Mouse (Mus musculus): Measurements from ENCODE around the gene Bfar.
"Not testable (repeated sequence)": the region's sequence is repeated elsewhere in the genome, so short reads cannot be mapped to it uniquely, and the experiment has no call there.

Bfar gene

GRCm38 (mm10) chr16:13671685-13672385 is at the start of gene Bfar, which contains the start of gene 3110001I22Rik:
Gene Bfar (plus strand): TSS chr16:13671858.
Gene 3110001I22Rik (plus strand): TSS chr16:13671929.
- DNase-seq: peak; percentile 97

DNA sequence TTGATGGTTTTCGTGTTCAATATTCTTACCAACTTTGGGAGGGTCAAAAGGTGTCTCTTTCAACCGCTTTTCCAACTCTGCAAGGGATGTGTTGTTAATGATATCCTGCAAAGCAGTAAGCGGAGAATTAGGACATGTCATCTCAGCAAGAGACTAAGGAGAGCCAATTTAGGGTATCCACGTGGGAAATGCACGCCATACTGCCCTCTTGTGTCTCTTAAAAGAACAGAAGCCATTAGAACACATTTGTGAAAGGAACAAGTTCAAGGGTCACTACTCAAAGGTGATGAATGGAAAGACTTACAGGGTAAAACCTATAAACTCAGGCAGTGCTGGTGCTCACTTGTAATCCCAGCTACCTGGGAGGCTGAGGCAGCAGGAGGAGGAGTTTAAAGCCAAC is 43.3 kb upstream of the Bfar start:
- peak; percentile 63 for DNase-seq

- not testable (repeated sequence) for DNase-seq
Observed at GRCm38 (mm10) chr16:13638198-13638597, 33.5 kb upstream of the Bfar start.

GRCm38 (mm10) chr16:13639508-13639907 is 32.1 kb upstream of the Bfar start:
- no peak for DNase-seq

DNA sequence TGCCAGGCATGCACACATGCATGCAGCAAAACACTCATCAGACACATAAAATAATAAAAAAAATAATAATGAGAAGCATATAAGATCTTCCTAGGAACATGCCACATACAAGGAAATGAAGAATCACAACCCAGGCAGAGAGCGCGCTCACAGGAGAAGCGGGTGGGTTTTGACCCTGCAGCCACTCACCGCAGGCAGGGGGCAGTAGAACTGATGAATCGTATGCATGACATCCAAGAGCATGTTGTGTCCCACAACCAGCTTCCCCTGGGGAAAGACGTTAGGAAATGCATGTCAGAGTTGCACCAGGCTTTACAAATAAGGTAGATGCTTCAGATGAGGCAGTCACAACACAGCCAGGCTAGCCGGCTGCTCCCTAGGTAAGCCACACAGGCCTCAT is 31.6 kb upstream of the Bfar start:
- DNase-seq: peak; percentile 18

DNA sequence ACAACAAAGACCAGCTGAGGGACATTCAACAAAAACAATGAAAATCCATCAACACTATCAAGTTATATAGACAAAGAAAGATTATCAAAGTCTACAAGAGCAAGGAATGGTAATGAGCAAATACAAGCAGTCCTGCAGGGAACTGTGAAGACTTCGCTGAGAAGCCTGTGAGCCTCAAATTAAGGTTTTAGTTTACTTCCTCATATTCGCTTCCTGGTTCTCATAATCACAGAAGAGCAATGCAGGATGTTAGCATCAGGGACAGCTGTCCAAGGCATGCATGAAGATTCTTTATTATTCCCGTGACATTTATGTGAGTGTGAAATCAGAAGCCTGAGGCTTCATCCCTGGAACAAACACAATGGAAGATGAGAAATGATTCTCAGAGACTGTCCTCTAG is 27.2 kb upstream of the Bfar start:
- no peak for DNase-seq

DNA sequence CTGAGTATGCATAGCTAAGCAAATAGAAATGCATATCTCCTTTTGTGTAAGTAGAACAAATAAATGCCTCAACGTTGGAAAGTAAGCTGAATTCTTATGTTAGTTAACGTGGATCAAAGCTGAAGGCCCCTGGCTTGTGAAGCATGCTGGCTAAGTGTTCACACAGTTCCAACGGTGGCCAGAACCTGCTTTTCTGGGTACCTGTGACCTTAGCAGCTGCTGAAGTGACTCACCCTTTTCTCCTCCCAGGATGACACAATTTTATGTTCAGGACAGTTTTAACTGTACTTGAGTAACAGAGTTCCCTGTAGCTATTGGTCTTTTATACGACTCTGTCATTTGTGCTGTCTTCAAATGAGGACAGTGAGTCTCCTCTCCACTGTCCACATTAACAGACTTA is 25.7 kb upstream of the Bfar start:
- no peak for DNase-seq

DNA sequence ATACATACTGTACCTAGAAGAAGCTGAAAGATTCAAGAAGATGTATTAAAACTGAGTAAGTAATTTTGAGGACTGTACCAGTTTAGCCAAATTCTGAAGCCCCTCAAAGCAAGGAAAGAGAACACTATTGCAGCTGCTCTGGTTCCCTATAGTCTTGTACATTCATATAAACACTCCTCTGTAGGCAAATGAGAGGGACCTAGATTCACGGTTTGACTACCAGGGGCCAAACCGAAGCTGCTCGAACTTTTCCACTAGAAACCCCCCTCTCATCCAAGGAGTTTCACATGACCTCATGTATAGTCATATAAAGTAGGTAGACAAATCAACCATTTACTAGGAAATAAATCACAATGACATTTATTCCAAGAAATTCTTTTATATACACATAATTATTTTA is 12.8 kb upstream of the Bfar start:
- no peak for DNase-seq

- no peak for DNase-seq
Observed at GRCm38 (mm10) chr16:13660736-13661135, 10.9 kb upstream of the Bfar start.

- DNase-seq: peak; percentile 94
Observed at GRCm38 (mm10) chr16:13667878-13668343, 3.7 kb upstream of the Bfar start, which contains the start of gene Parn. Gene Parn (minus strand): TSS chr16:13668170.

DNA sequence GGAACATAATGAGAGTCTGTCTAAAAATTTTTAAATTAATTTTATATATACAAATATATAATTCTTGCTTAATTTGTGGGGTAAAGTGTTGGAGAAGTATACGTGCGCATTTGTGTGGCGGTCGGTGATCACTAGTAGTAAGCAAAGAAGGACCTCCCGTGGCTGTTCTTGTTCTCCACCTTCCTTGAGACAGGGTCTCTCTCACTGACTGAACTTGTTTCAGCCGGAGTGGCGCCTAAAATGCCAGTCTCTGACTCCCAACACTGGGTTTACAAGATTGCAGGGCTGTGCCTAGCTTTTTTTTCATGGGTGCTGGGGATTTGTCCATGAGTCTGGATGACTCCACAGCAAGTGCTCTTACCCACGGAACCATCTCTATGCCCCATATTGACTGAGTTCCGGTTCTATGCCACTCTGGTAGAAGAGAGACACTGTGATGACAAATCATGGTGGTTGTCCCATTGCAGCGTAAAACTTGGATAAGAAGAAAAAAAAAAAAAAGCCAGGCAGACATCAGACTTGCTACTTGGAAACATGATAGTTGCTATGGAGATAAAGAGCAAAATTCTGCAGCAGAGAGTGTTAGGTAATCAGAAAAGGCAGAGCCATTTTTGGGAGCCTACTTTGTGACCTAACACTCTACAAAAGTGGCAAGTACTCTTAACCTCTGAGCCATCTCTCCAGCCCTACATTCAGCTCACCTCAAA is 3.1 kb upstream of the Bfar start:
- no peak for DNase-seq

DNA sequence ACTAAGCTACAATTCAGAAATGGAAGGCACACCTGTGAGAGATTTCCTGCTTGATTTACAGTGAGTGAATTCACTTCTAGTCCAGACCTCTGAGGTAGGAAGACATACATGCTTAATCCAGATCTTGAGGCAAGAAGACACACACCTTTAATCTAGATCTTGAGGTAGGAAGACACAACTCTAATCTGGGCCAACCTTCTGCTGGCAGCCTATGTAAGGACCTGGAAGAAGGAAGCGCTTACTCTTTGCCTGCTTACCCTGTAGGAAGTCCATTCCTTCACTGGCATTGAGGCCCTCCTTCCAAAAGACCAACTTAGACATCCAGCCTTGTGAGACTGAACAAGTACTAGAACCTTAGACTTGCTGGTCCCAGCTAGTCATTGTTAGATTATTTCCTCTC is 2.4 kb upstream of the Bfar start:
- DNase-seq: no peak

DNA sequence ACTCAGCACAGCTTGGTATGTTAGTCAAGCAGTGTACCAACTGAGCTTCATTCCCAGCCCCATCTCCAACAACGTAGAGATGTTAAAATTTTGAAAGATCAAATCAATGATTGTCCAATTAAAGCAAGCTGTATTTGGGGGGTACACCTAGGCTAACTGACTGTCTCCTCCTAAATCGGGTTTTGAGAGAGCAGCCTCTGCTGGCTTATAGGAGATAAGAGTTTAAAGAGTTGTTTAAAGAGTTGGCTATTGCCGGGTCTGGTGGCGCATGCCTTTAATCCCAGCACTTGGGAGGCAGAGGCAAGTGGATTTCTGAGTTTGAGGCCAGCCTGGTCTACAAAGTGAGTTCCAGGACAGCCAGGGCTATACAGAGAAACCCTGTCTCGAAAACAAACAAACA is 762 bp upstream of the Bfar start:
- DNase-seq: not testable (repeated sequence)

DNA sequence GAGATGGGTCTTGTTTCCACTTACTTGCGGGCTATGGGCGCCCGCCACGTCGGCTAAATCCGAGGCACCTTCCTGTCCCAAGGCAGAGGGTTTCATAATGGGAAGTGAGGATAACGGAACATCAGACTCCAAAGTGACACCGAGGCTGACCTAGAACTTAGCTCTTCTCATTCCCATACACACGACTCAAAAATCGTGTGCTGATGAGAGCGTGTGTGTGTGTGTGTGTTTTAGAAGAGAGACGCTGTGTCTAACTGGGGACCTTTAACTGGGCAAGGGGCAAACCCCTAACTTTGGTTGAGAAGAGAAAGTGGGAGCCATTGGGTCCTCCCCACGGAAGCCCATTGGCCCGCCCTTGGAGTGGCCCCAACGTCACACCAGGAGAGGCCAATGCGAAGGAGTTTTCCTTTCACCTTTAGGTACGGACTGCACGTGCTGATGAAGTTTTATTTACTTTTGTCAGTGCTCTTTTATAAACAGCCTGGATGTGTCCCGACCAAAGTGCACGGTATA is 784 bp downstream of the Bfar start:
- peak; percentile 71 for DNase-seq

- no peak for DNase-seq
Observed at GRCm38 (mm10) chr16:13673114-13673513, 1.5 kb downstream of the Bfar start.

GRCm38 (mm10) chr16:13674511-13674910 is 2.9 kb downstream of the Bfar start:
- no peak for DNase-seq

DNA sequence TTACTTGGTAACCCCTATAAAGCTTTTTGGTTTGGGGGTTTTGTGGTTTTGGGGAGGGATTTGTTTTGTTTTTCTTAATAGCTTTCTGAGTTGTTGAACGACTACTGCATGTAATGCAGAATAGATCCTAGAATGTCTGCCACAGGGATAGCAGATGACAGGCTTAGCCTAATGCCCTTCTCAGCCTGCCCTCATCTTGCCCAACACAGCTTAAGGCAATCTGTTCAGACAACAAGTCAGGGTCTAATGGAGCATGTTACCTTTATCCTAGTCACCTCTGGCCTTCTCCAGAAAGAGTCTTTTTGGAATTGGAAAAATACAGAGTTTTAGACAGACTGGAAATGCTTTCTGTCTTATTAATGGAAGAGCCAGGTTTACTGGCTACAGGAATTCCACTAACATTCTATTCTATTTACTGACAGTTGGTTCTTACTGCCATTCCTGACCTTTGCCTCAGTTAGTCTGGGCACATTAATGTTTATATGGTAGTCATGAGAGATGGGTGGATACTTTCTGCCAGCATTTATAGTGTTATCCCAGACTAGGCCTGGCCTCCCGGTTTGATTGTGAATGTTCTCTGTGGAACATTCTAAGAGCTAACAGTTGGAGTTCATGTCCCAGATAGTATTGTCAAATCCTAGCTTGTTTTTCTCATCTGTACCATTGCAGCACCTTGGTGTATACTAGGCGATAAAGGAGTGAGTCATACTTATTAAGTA is 7.1 kb downstream of the Bfar start:
- DNase-seq: peak; percentile 21

GRCm38 (mm10) chr16:13698998-13699397 is 27.3 kb downstream of the Bfar start:
- DNase-seq: no peak

- DNase-seq: no peak
Observed at GRCm38 (mm10) chr16:13702184-13702583, 30.5 kb downstream of the Bfar start.

DNA sequence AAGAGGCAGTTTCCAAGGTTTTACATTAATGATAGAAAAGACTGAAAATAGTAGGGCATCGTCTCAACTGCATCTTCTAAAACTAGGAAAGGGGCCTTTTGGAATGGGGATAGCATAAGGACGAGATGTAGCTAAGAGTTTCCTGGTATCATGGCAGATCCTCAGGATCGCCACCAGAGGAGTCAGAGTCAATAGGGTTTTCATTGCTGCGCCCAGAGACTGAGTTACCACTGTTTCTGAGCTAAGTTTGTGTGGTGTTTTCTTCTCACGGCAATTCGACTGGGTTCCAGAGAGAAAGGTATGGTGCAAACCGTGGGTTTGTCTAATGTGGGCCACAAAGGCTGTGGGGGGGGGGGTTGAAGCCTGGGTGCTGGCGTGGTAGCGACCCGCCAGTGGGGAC is 33.0 kb downstream of the Bfar start:
- DNase-seq: no peak

- no peak for DNase-seq
Observed at GRCm38 (mm10) chr16:13714910-13715309, 43.3 kb downstream of the Bfar start.

- no peak for DNase-seq
Observed at GRCm38 (mm10) chr16:13716821-13717553, 45.3 kb downstream of the Bfar start.

- peak; percentile 13 for DNase-seq
Observed at GRCm38 (mm10) chr16:13722937-13723336, 51.3 kb downstream of the Bfar start.

Data from retina, postnatal 1 day (tissue).